Mouse (Mus musculus) intestine, postnatal 0 days (tissue): ENCODE results near the gene Sfrp2. TPM values are rescaled to one million over a fixed set of nuclear protein-coding genes. Genes with fewer than 3 reads are reported as not detected.

ENCODE experiments used
- ATAC-seq: fragments of 200-750 bp; cut with Nextera tagmentation; 2 replicates; pipeline ENCODE4 v1.8.0; 2017; ENCODE audit warnings: mild to moderate bottlenecking, moderate TSS enrichment, moderate library complexity
- H3K27ac ChIP-seq: fragments of 300-500 bp; sonication (generic); 2 replicates; pipeline ENCODE4 v1.5.1; 2014; ENCODE audit warnings: mild to moderate bottlenecking, low read depth, low read length, moderate library complexity
- H3K27me3 ChIP-seq: fragments of 300-500 bp; sonication (generic); replicated peaks from 2 replicates; pipeline ENCODE4 v1.6.1; 2014; ENCODE audit warnings: low read length, mixed read lengths; ENCODE audit not compliant: control insufficient read depth, insufficient read depth
- H3K36me3 ChIP-seq: fragments of 300-500 bp; sonication (generic); 2 replicates; pipeline ENCODE4 v1.6.1; 2014; ENCODE audit warnings: mild to moderate bottlenecking, moderate library complexity; ENCODE audit not compliant: control insufficient read depth, insufficient read depth
- H3K4me1 ChIP-seq: fragments of 300-500 bp; sonication (generic); replicated peaks from 2 replicates; pipeline ENCODE4 v1.6.1; 2014; ENCODE audit warnings: antibody characterized with exemption, low read length, mixed read lengths; ENCODE audit not compliant: control insufficient read depth, insufficient read depth
- H3K4me2 ChIP-seq: fragments of 300-500 bp; sonication (generic); replicated peaks from 2 replicates; pipeline ENCODE4 v1.6.1; 2014; ENCODE audit warnings: low read depth, mild to moderate bottlenecking, moderate library complexity
- H3K4me3 ChIP-seq: fragments of 300-500 bp; sonication (generic); 2 replicates; pipeline ENCODE4 v1.5.1; 2014; ENCODE audit warnings: low read depth, low read length
- H3K9ac ChIP-seq: fragments of 300-500 bp; sonication (generic); 2 replicates; pipeline ENCODE4 v1.6.1; 2014; ENCODE audit warnings: mild to moderate bottlenecking, low read depth, low read length
- H3K9me3 ChIP-seq: fragments of 300-500 bp; sonication (generic); 2 replicates; pipeline ENCODE4 v1.6.1; 2016; ENCODE audit warnings: mixed run types; ENCODE audit not compliant: control insufficient read depth
- CTCF ChIP-seq: sonication (generic); IDR thresholded peaks from 2 replicates; pipeline ENCODE4 v1.5.1; 2016; ENCODE audit warnings: low read depth, mild to moderate bottlenecking, control low read depth, antibody characterized with exemption, moderate library complexity
- WGBS: fragments of 180-500 bp; shearing (Covaris S2); extraction: QIAGEN DNeasy Blood & Tissue Kit; methylation state at CpG from one replicate; pipeline ENCODE4 v1.1.7; 2014; 5-methylcytosine and 5-hydroxymethylcytosine counted together
- polyA plus RNA-seq: library from polyadenylated mRNA; unstranded; fragments of >200 nt; fragmentation: Nextera tagmentation; extraction: Ambion mirVana; gene quantifications from 2 replicates; pipeline ENCODE4 v1.2.1, GENCODE M21; 2015

Sfrp2 gene
- 15.8 and 20.7 TPM in 2 replicates for polyA plus RNA-seq

GRCm38 (mm10) chr3:83765871-83766725, at the start of gene Sfrp2:
Gene Sfrp2, plus strand, starts transcription at chr3:83766321.
- Histone ChIP-seq H3K4me2 (peak within 1 kb of the TSS; percentile 90), H3K4me3 (peak within 1 kb of the TSS; percentile 49), H3K27ac (no peak within 1 kb of the TSS), H3K36me3 (no peaks in the 10 kb centered on the region), H3K27me3 (peaks cover 53% of the 10 kb centered on the region), H3K9ac (peak within 1 kb of the TSS; percentile 34; the same call in 1 of the 2 replicates), H3K9me3 (no peaks in the 10 kb centered on the region), H3K4me1 (no peaks in the 10 kb centered on the region; the same call in 1 of the 2 replicates)
- no peak for TF ChIP-seq CTCF
- no peak for ATAC-seq
- under 1% methylated on average over 80 of the region's 82 CpGs for WGBS

GRCm38 (mm10) chr3:83717643-83718231, 48.4 kb upstream of the Sfrp2 start:
- H3K36me3 ChIP-seq, result no peaks in the 10 kb centered on the region
- H3K9ac ChIP-seq, result no peak overlapping the region
- no peak overlapping the region for H3K27ac ChIP-seq
- H3K27me3 ChIP-seq, result no peaks in the 10 kb centered on the region
- TF ChIP-seq CTCF, result no peak
- no peaks in the 10 kb centered on the region for H3K9me3 ChIP-seq
- H3K4me2 ChIP-seq, result no peak overlapping the region
- ATAC-seq, result no peak
- 60% methylated on average over 7 of the region's 7 CpGs for WGBS
- no peaks in the 10 kb centered on the region for H3K4me1 ChIP-seq
- no peak overlapping the region for H3K4me3 ChIP-seq

GRCm38 (mm10) chr3:83718662-83719061, 47.5 kb upstream of the Sfrp2 start:
- ATAC-seq, result no peak
- Histone ChIP-seq H3K27ac (no peak overlapping the region), H3K4me3 (no peak overlapping the region), H3K4me1 (no peaks in the 10 kb centered on the region), H3K36me3 (no peaks in the 10 kb centered on the region), H3K9ac (no peak overlapping the region), H3K9me3 (no peaks in the 10 kb centered on the region), H3K27me3 (no peaks in the 10 kb centered on the region), H3K4me2 (no peak overlapping the region)
- TF ChIP-seq CTCF, result no peak
- 70% methylated on average over 4 of the region's 4 CpGs for WGBS

DNA sequence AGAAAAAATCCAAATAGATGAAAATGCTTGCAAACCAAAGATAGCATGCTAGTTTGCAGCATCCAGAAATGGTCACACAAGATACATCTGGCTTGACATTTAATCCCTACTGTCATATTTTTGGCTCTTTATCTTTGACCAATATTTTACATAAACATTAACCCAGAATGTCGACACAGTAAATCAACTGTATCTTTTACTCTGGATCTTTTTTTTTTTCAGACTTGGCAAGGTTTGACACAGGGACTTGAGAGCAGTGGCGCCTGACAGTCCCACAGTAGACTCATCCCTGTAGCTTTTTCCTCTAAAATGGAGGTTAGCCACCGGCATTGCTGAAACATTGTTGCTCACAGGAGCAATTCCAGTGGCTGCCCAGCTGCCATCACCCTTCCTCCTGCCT, 37.9 kb upstream of the Sfrp2 start:
- no peaks in the 10 kb centered on the region for H3K4me1 ChIP-seq
- H3K4me3 ChIP-seq, result no peak overlapping the region
- no peak for TF ChIP-seq CTCF
- no peaks in the 10 kb centered on the region for H3K36me3 ChIP-seq
- ATAC-seq, result no peak
- no peak overlapping the region for H3K4me2 ChIP-seq
- H3K27me3 ChIP-seq, result no peaks in the 10 kb centered on the region
- H3K9ac ChIP-seq, result no peak overlapping the region
- H3K9me3 ChIP-seq, result no peaks in the 10 kb centered on the region
- no peak overlapping the region for H3K27ac ChIP-seq
- WGBS, result 50% methylated on average over 3 of the region's 3 CpGs

GRCm38 (mm10) chr3:83728675-83729390, 37.3 kb upstream of the Sfrp2 start:
- no peak for TF ChIP-seq CTCF
- Histone ChIP-seq H3K4me3 (no peak overlapping the region), H3K9ac (no peak overlapping the region), H3K27ac (no peak overlapping the region), H3K9me3 (no peaks in the 10 kb centered on the region), H3K36me3 (no peaks in the 10 kb centered on the region), H3K27me3 (no peaks in the 10 kb centered on the region), H3K4me2 (no peak overlapping the region), H3K4me1 (no peaks in the 10 kb centered on the region)
- 78% methylated on average over 9 of the region's 9 CpGs for WGBS
- no peak for ATAC-seq

DNA sequence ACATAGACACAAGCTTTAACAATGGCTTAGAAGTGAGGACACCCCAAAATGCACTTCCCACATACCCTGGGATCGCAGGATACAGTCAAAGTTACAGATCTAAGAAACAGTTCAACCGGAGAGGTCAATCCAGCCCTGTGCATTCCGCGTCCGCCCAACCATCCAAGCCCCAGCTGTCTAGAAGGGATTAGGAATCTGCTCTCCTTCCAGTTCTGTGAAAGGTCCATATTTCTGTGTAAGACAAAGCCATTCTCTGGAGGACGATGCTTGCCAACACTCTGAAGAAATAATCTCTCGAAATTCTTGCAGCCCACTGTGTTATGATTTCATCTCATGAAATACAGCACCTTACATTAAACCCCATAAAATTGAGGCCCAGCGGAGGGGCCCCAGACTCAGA, 32.1 kb upstream of the Sfrp2 start:
- Histone ChIP-seq H3K36me3 (no peaks in the 10 kb centered on the region), H3K9ac (no peak overlapping the region), H3K9me3 (no peaks in the 10 kb centered on the region), H3K27ac (no peak overlapping the region), H3K27me3 (no peaks in the 10 kb centered on the region), H3K4me2 (no peak overlapping the region), H3K4me1 (no peaks in the 10 kb centered on the region), H3K4me3 (no peak overlapping the region)
- 85% methylated on average over 8 of the region's 8 CpGs for WGBS
- no peak for TF ChIP-seq CTCF
- no peak for ATAC-seq
